Comparison of ENCODE assay signal across 25 mouse cellular contexts in the genomic region with DNA sequence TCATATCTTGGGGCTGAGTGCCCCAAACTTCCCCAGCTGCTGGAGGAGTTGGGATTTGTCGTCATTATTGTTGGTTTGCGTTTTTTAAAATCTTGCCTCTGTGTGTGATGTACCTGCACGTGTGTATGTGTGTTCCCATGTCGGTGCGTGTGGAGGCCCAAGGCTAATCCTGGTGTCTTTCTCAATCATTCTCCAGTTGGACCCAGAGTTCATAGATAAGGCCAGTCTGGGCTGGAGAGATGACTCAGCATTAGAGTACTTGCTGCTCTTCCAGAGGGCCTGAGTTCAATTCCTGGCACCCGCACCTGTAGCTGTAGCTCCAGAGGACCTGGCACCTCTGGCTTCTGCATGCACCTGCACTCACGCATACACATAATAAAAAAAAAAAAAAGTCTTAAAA. TPM values are rescaled to one million over a fixed set of nuclear protein-coding genes. Genes with fewer than 3 reads are reported as not detected.
"Had no signal": no experiment of that assay in that cellular context is flagged by ENCODE, and none has a peak within 500 bp of the region (broad histone marks: within the 10 kb centered on the region; RNA-seq: fewer than 3 reads in every experiment).

No protein-coding gene starts in this region.

- H3K36me3 ChIP-seq: kidney, embryonic 15.5 days; limb, embryonic 12.5 days; limb, embryonic 15.5 days; lung, embryonic 15.5 days; neural tube, embryonic 13.5 days had no signal

- H3K27ac ChIP-seq: liver, embryonic 14.5 days; lung, embryonic 15.5 days had no signal

- H3K4me2 ChIP-seq: kidney, embryonic 15.5 days; limb, embryonic 12.5 days; limb, embryonic 15.5 days; lung, embryonic 15.5 days; midbrain, embryonic 11.5 days; neural tube, embryonic 13.5 days had no signal

- DNase-seq: kidney, adult 11 months; kidney, adult 8-10 months; kidney, postnatal 10 days; kidney, postnatal 36 days; layer of hippocampus, postnatal 36 days; left cerebral cortex, postnatal 4 days; lung, adult 18-20 months; lung, postnatal 10 days; lung, postnatal 36 days; midbrain, embryonic 14.5 days; retina, postnatal 1 day; thymus, adult 18-20 months; thymus, postnatal 36 days had no signal

- H3K4me3 ChIP-seq: kidney, embryonic 15.5 days; limb, embryonic 12.5 days; limb, embryonic 15.5 days; lung, embryonic 15.5 days; neural tube, embryonic 13.5 days had no signal

- H3K27me3 ChIP-seq: kidney, embryonic 15.5 days; limb, embryonic 12.5 days; limb, embryonic 15.5 days; lung, embryonic 15.5 days; neural tube, embryonic 13.5 days had no signal

- H3K9ac ChIP-seq: kidney, embryonic 15.5 days; limb, embryonic 12.5 days; limb, embryonic 15.5 days; liver, embryonic 14.5 days; lung, embryonic 15.5 days; neural tube, embryonic 13.5 days had no signal

- H3K9me3 ChIP-seq: kidney, embryonic 15.5 days; limb, embryonic 12.5 days; limb, embryonic 15.5 days; lung, embryonic 15.5 days; neural tube, embryonic 13.5 days had no signal

RNA-seq across cellular contexts. Expression of a gene that starts 33.6 kb away (rescaled TPM):
- total RNA-seq: layer of hippocampus, adult 8-10 months; layer of hippocampus, postnatal 10 days; layer of hippocampus, postnatal 36 days; left cerebral cortex, postnatal 4 days; megakaryocyte-erythroid progenitor cell, adult 5-6 weeks; neutrophil, adult 5-6 weeks had no signal
- polyA plus RNA-seq: kidney, embryonic 15.5 days; limb, embryonic 12.5 days; midbrain, embryonic 11.5 days; midbrain, embryonic 14.5 days; neural tube, embryonic 13.5 days; small intestine, adult 2 months had no signal
